Mouse (Mus musculus) ovary, postnatal 10 days (tissue): Measurements from ENCODE around the gene Nr5a1.

Experiments
- DNase-seq: peaks from one replicate; pipeline ENCODE4 v3.0.0; 2022; ENCODE audit warnings: low spot score

Gene Nr5a1

GRCm38 (mm10) chr2:38704336-38704735 is 10.0 kb downstream of the Nr5a1 start:
- no peak for DNase-seq

GRCm38 (mm10) chr2:38700177-38700576 is 14.2 kb downstream of the Nr5a1 start:
- no peak for DNase-seq

GRCm38 (mm10) chr2:38698623-38699022 is 15.7 kb downstream of the Nr5a1 start:
- no peak for DNase-seq

- DNase-seq, result no peak
Observed at GRCm38 (mm10) chr2:38697128-38698120, 16.9 kb downstream of the Nr5a1 start.

- DNase-seq, result no peak
Observed at GRCm38 (mm10) chr2:38695770-38696169, 18.6 kb downstream of the Nr5a1 start.

GRCm38 (mm10) chr2:38691542-38691941 is 22.8 kb downstream of the Nr5a1 start:
- DNase-seq, result no peak

GRCm38 (mm10) chr2:38689881-38690280 is 24.5 kb downstream of the Nr5a1 start:
- no peak for DNase-seq

- DNase-seq, result no peak
Observed at GRCm38 (mm10) chr2:38688791-38689520, 25.4 kb downstream of the Nr5a1 start.

- DNase-seq, result no peak
Observed at GRCm38 (mm10) chr2:38685746-38686145, 28.6 kb downstream of the Nr5a1 start.

- DNase-seq, result no peak
Observed at GRCm38 (mm10) chr2:38683083-38683482, 31.3 kb downstream of the Nr5a1 start.

- DNase-seq, result no peak
Observed at GRCm38 (mm10) chr2:38682209-38682608, 32.1 kb downstream of the Nr5a1 start.

- no peak for DNase-seq
Observed at GRCm38 (mm10) chr2:38678947-38679346, 35.4 kb downstream of the Nr5a1 start.

- no peak for DNase-seq
Observed at GRCm38 (mm10) chr2:38675366-38675969, 38.9 kb downstream of the Nr5a1 start.

- DNase-seq, result no peak
Observed at GRCm38 (mm10) chr2:38672496-38672895, 41.8 kb downstream of the Nr5a1 start.

GRCm38 (mm10) chr2:38668802-38669580 is 45.4 kb downstream of the Nr5a1 start:
- DNase-seq, result no peak

GRCm38 (mm10) chr2:38661398-38661797 is 52.9 kb downstream of the Nr5a1 start:
- no peak for DNase-seq

- peak; percentile 51 for DNase-seq
Observed at GRCm38 (mm10) chr2:38658338-38658836, 56.0 kb downstream of the Nr5a1 start.

GRCm38 (mm10) chr2:38653694-38654093 is 60.6 kb downstream of the Nr5a1 start:
- no peak for DNase-seq

- DNase-seq, result no peak
Observed at GRCm38 (mm10) chr2:38653293-38653619, 61.1 kb downstream of the Nr5a1 start.

- DNase-seq, result no peak
Observed at GRCm38 (mm10) chr2:38652565-38653292, 61.6 kb downstream of the Nr5a1 start.

- DNase-seq, result no peak
Observed at GRCm38 (mm10) chr2:38652098-38652497, 62.2 kb downstream of the Nr5a1 start.
